Mouse (Mus musculus): ENCODE data around the gene Ets2. TPM values are rescaled to one million over a fixed set of nuclear protein-coding genes. Genes with fewer than 3 reads are reported as not detected.

Ets2 gene
- polyA plus RNA-seq (2016; fragmentation: Nextera tagmentation; extraction: Ambion mirVana) = 32.6 and 33.2 TPM in 2 replicates

DNA sequence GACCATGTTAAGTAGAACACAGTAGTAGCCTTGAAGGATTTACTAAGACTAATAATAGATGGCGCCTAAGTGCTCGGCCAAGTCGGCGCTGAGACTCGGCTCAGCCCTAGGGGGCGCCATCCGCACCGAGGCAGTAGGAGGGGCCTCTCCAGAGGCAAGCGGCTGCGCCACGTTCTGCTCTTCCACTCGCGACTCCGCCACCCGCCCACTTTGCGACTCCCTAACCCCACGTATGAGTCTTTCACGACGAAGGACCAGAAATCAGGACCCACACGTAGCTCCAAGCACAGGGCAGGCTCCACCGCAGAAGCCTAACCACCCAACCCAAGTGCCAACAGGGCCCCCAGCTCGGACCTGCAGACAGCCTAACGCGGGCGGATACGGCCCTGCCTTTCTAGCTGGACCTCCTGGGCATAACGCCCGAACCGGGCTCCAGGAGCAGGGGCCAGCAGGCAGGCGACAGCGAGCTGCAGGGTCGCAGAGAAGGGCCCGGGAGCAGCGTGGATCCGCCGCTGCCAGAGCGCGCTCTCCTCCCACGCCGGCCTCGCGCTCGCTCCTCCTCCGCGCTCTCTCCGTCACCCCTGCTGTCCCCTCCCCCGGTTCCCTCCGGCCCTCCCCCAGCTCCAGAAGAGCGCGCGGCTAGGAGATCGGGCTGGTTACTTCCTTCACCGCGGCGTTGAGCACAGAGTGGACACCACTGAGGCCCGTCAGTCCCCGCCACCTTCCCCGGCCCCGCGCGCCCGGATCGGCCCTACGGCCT, at the start of gene Ets2:
Gene Ets2, plus strand, starts transcription at position 274 of the 760 bp plus-strand sequence.
- peaks cover 38% of the 10 kb centered on the region for H3K4me1 ChIP-seq
- peak; percentile 91 for DNase-seq (ENCODE audit: low spot score)
- peaks cover 14% of the 10 kb centered on the region for H3K36me3 ChIP-seq (replicated peaks)
- peak within 1 kb of the TSS; percentile 97 for H3K27ac ChIP-seq (replicated peaks)
- H3K9me3 ChIP-seq = no peaks in the 10 kb centered on the region
- WGBS = under 1% methylated on average over 64 of the region's 64 CpGs
- peak within 1 kb of the TSS; percentile 95 for H3K4me3 ChIP-seq
- H3K27me3 ChIP-seq (replicated peaks; ENCODE audit: low read depth, poor library complexity, severe bottlenecking) = 0 out of 2 replicates have a peak, but pooled peaks cover 6% of the 10 kb centered on the region

GRCm38 (mm10) chr16:95654204-95654611, 47.7 kb upstream of the Ets2 start:
- no peak overlapping the region for H3K27ac ChIP-seq (replicated peaks)
- H3K4me1 ChIP-seq = no peaks in the 10 kb centered on the region
- H3K27me3 ChIP-seq (replicated peaks; ENCODE audit: low read depth, poor library complexity, severe bottlenecking) = no peaks in the 10 kb centered on the region
- 86% methylated on average over 15 of the region's 15 CpGs for WGBS
- no peaks in the 10 kb centered on the region for H3K36me3 ChIP-seq (replicated peaks)
- H3K4me3 ChIP-seq = no peak overlapping the region
- H3K9me3 ChIP-seq = peaks cover 14% of the 10 kb centered on the region
- no peak for DNase-seq (ENCODE audit: low spot score)

DNA sequence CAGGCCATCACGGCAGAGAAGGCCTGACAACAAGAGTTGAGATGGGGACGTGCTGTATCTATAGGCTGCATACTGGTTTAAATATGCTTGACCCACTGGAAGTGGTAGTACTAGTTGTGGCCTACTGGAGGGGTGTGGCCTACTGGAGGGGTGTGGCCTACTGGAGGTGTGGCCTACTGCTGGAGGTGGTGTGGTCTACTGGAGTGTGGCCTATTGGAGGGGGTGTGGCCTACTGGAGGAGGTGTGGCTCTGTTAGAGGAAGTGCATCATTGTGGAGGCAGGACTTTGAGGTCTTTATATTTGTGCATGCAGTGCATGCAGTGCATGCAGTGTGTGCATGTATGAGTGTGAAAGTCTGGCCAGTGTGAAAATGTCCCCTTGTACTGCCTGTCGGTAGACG, 45.3 kb upstream of the Ets2 start:
- 0 out of 2 replicates have a peak, but pooled peaks cover 6% of the 10 kb centered on the region for H3K4me1 ChIP-seq
- DNase-seq (ENCODE audit: low spot score) = no peak
- WGBS = 97% methylated on average over 4 of the region's 4 CpGs
- H3K27ac ChIP-seq (replicated peaks) = no peak overlapping the region
- H3K9me3 ChIP-seq = peaks cover 14% of the 10 kb centered on the region
- H3K4me3 ChIP-seq = no peak overlapping the region
- peaks cover 4% of the 10 kb centered on the region; the same call in 1 of the 2 replicates for H3K27me3 ChIP-seq (replicated peaks; ENCODE audit: low read depth, poor library complexity, severe bottlenecking)
- H3K36me3 ChIP-seq (replicated peaks) = no peaks in the 10 kb centered on the region

GRCm38 (mm10) chr16:95657187-95657586, 44.7 kb upstream of the Ets2 start:
- Histone ChIP-seq H3K27ac (replicated peaks) (no peak overlapping the region), H3K9me3 (peaks cover 14% of the 10 kb centered on the region), H3K27me3 (replicated peaks; ENCODE audit: low read depth, poor library complexity, severe bottlenecking) (peaks cover 4% of the 10 kb centered on the region; the same call in 1 of the 2 replicates), H3K36me3 (replicated peaks) (no peaks in the 10 kb centered on the region), H3K4me3 (no peak overlapping the region), H3K4me1 (0 out of 2 replicates have a peak, but pooled peaks cover 9% of the 10 kb centered on the region)
- WGBS = 92% methylated on average over 5 of the region's 5 CpGs
- DNase-seq (ENCODE audit: low spot score) = no peak

DNA sequence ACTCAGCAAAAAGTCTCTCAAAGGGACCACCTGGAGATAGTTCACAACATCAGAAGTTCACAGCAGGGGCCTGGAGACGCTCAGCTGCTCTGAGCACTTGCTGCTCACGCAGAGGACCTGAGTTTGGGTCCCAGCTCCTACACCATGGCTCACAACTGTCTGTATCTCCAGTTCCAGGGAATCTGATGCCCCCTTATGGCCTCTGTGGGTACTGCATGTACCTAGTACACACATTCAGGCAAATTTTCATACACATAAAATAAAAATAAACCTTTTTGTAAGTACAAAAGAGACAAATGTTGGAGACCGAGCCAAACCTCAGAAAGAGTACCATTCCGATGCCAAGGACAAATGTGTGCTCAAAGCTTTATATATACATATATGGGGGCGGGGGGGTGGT, 44.1 kb upstream of the Ets2 start:
- Histone ChIP-seq H3K27me3 (replicated peaks; ENCODE audit: low read depth, poor library complexity, severe bottlenecking) (peaks cover 4% of the 10 kb centered on the region; the same call in 1 of the 2 replicates), H3K36me3 (replicated peaks) (no peaks in the 10 kb centered on the region), H3K9me3 (peaks cover 14% of the 10 kb centered on the region), H3K4me3 (no peak overlapping the region), H3K27ac (replicated peaks) (no peak overlapping the region), H3K4me1 (0 out of 2 replicates have a peak, but pooled peaks cover 9% of the 10 kb centered on the region)
- no peak for DNase-seq (ENCODE audit: low spot score)
- 92% methylated on average over 5 of the region's 5 CpGs for WGBS

- peaks cover 4% of the 10 kb centered on the region; the same call in 1 of the 2 replicates for H3K27me3 ChIP-seq (replicated peaks; ENCODE audit: low read depth, poor library complexity, severe bottlenecking)
- no peaks in the 10 kb centered on the region for H3K36me3 ChIP-seq (replicated peaks)
- DNase-seq (ENCODE audit: low spot score) = peak; percentile 56
Measured at GRCm38 (mm10) chr16:95658836-95659430, 42.9 kb upstream of the Ets2 start.

DNA sequence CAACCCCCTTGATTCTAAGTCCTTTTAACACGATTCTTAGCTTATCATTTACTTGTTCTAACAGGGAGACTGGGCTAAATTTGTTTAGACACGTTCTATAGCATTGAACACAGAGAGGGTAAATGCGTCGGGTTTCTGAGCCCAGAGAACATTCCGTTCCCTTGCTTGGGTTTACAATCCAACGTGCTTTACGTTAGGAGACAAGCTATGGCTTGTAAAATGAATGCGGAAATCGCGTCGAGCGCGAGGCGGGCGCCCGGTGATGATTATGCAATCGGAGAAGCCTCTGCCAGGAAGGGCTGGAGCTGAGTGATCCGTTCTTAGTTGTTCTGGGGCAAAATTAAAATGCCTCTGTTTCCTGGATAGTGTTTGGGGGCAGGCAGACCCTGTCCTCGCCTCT, 42.4 kb upstream of the Ets2 start:
- WGBS = 83% methylated on average over 19 of the region's 19 CpGs
- H3K27me3 ChIP-seq (replicated peaks; ENCODE audit: low read depth, poor library complexity, severe bottlenecking) = peaks cover 4% of the 10 kb centered on the region; the same call in 1 of the 2 replicates
- peaks cover 16% of the 10 kb centered on the region for H3K4me1 ChIP-seq
- H3K36me3 ChIP-seq (replicated peaks) = no peaks in the 10 kb centered on the region
- DNase-seq (ENCODE audit: low spot score) = peak; percentile 43
- H3K9me3 ChIP-seq = peaks cover 14% of the 10 kb centered on the region
- H3K4me3 ChIP-seq = no peak overlapping the region
- 0 out of 2 replicates have a peak overlapping the region, but pooled peaks have one; percentile 30 for H3K27ac ChIP-seq (replicated peaks)

More at GRCm38 (mm10) chr16:95658836-95659430, 42.9 kb upstream of the Ets2 start:
- WGBS = 58% methylated on average over 5 of the region's 5 CpGs
- H3K9me3 ChIP-seq = peaks cover 14% of the 10 kb centered on the region
- peaks cover 11% of the 10 kb centered on the region for H3K4me1 ChIP-seq
- H3K4me3 ChIP-seq = no peak overlapping the region
- H3K27ac ChIP-seq (replicated peaks) = 0 out of 2 replicates have a peak overlapping the region, but pooled peaks have one; percentile 30

DNA sequence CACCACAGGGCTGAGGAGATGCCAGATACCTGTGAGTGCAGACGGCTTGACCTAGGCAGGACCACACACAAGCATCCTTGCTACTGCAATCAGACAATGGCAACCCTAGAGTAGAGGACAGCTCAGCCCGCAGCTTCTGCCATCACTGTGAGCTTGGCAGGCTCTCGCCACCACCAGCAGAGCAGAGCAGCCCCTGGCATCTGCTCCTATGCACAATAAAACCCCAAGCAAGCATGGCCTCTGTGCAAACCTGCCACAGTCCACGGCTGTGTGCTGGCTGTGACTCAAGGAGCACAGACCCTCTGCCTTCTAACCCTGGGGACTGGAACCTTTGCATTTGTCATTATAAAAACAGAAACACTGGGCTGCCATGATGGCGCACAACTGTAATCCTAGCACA, 41.0 kb upstream of the Ets2 start:
- Histone ChIP-seq H3K9me3 (peaks cover 14% of the 10 kb centered on the region), H3K27ac (replicated peaks) (peak overlapping the region; percentile 40), H3K4me1 (peaks cover 30% of the 10 kb centered on the region), H3K27me3 (replicated peaks; ENCODE audit: low read depth, poor library complexity, severe bottlenecking) (peaks cover 4% of the 10 kb centered on the region; the same call in 1 of the 2 replicates), H3K4me3 (no peak overlapping the region), H3K36me3 (replicated peaks) (no peaks in the 10 kb centered on the region)
- DNase-seq (ENCODE audit: low spot score) = no peak
- 80% methylated on average over 5 of the region's 5 CpGs for WGBS

- peak overlapping the region; percentile 66 for H3K27ac ChIP-seq (replicated peaks)
- no peaks in the 10 kb centered on the region for H3K9me3 ChIP-seq
- no peak overlapping the region for H3K4me3 ChIP-seq
- H3K27me3 ChIP-seq (replicated peaks; ENCODE audit: low read depth, poor library complexity, severe bottlenecking) = peaks cover 11% of the 10 kb centered on the region
- no peaks in the 10 kb centered on the region for H3K36me3 ChIP-seq (replicated peaks)
- no peak for DNase-seq (ENCODE audit: low spot score)
- peaks cover 46% of the 10 kb centered on the region for H3K4me1 ChIP-seq
- WGBS = 77% methylated on average over 6 of the region's 6 CpGs
Measured at GRCm38 (mm10) chr16:95665472-95666131, 36.3 kb upstream of the Ets2 start.

DNA sequence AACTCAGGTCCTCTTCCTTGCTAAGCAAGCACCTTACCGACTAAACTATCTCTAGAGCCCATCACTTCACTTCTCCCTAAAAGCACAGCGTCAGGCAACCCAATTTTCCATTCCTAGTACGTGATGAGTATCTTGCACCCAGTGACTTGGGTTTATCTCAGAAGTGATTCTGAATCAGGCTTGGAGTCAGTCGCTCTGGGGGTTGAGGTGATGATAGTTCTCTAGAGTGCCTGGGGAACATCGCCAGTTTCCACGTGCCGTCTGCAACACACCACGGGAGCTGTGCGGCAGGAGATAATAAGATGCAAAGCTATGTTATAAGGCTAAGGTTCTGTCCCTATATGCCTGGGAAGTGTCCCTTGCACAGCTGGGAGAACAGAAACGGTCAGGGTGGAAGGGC, 35.6 kb upstream of the Ets2 start:
- Histone ChIP-seq H3K36me3 (replicated peaks) (no peaks in the 10 kb centered on the region), H3K4me3 (no peak overlapping the region), H3K4me1 (peaks cover 40% of the 10 kb centered on the region), H3K27me3 (replicated peaks; ENCODE audit: low read depth, poor library complexity, severe bottlenecking) (peaks cover 7% of the 10 kb centered on the region; the same call in 1 of the 2 replicates), H3K9me3 (no peaks in the 10 kb centered on the region), H3K27ac (replicated peaks) (peak overlapping the region; percentile 66; the same call in 1 of the 2 replicates)
- 92% methylated on average over 10 of the region's 10 CpGs for WGBS
- DNase-seq (ENCODE audit: low spot score) = no peak

GRCm38 (mm10) chr16:95667395-95668150, 34.3 kb upstream of the Ets2 start:
- WGBS = 56% methylated on average over 11 of the region's 11 CpGs
- Histone ChIP-seq H3K36me3 (replicated peaks) (no peaks in the 10 kb centered on the region), H3K4me1 (peaks cover 37% of the 10 kb centered on the region), H3K27ac (replicated peaks) (no peak overlapping the region), H3K27me3 (replicated peaks; ENCODE audit: low read depth, poor library complexity, severe bottlenecking) (peaks cover 7% of the 10 kb centered on the region; the same call in 1 of the 2 replicates), H3K9me3 (no peaks in the 10 kb centered on the region), H3K4me3 (no peak overlapping the region)
- no peak for DNase-seq (ENCODE audit: low spot score)
